Mouse (Mus musculus) spleen, adult 18-20 months (tissue): ENCODE data around the gene Immt.

ENCODE experiments used
- DNase-seq, 2 experiments: peaks; one replicate each; pipeline ENCODE4 v3.0.0; 2022; ENCODE audit warnings: mixed read lengths in 2 of 2

Gene Immt

GRCm38 (mm10) chr6:71830690-71831580, at the start of gene Immt:
Gene Immt, plus strand, starts transcription at chr6:71831331.
- DNase-seq, result peak; percentile 93

- DNase-seq, result no peak
These were observed 48.0 kb upstream of the Immt start for GRCm38 (mm10) chr6:71783165-71783564.

- no peak for DNase-seq
These were observed 42.8 kb upstream of the Immt start for GRCm38 (mm10) chr6:71788348-71788747.

- no peak for DNase-seq
These were observed 39.4 kb upstream of the Immt start for GRCm38 (mm10) chr6:71791771-71792170.

- no peak for DNase-seq
These were observed 31.7 kb upstream of the Immt start for GRCm38 (mm10) chr6:71799391-71799790.

- no peak for DNase-seq
These were observed 30.0 kb upstream of the Immt start for GRCm38 (mm10) chr6:71801011-71801713.

GRCm38 (mm10) chr6:71801714-71802094, 29.4 kb upstream of the Immt start:
- DNase-seq, result no peak

GRCm38 (mm10) chr6:71803609-71804008, 27.5 kb upstream of the Immt start:
- DNase-seq, result no peak

- DNase-seq, result peak in 1 of 2 experiments; percentile 42
These were observed 26.9 kb upstream of the Immt start for GRCm38 (mm10) chr6:71804061-71804829.

- DNase-seq, result no peak
These were observed 24.4 kb upstream of the Immt start for GRCm38 (mm10) chr6:71806713-71807112.

- no peak for DNase-seq
These were observed 21.2 kb upstream of the Immt start for GRCm38 (mm10) chr6:71809890-71810289.

GRCm38 (mm10) chr6:71812820-71813219, 18.3 kb upstream of the Immt start:
- no peak for DNase-seq

GRCm38 (mm10) chr6:71819764-71820292, 11.3 kb upstream of the Immt start:
- DNase-seq, result no peak

GRCm38 (mm10) chr6:71823085-71823484, 8.0 kb upstream of the Immt start:
- no peak for DNase-seq

- peak; percentile 76 to 85 for DNase-seq
These were observed 7.6 kb upstream of the Immt start for GRCm38 (mm10) chr6:71823488-71823887.

GRCm38 (mm10) chr6:71823961-71824360, 7.2 kb upstream of the Immt start:
- no peak for DNase-seq

- no peak for DNase-seq
These were observed 4.3 kb upstream of the Immt start, which contains the start of gene Mrpl35 for GRCm38 (mm10) chr6:71826869-71827268. Gene Mrpl35, minus strand, starts transcription at chr6:71826969.

- DNase-seq, result no peak
These were observed 1.4 kb upstream of the Immt start for GRCm38 (mm10) chr6:71829768-71830167.

- DNase-seq, result peak; percentile 83 to 89
These were observed 440 bp downstream of the Immt start for GRCm38 (mm10) chr6:71831581-71831960.

GRCm38 (mm10) chr6:71836811-71837210, 5.7 kb downstream of the Immt start:
- DNase-seq, result no peak

GRCm38 (mm10) chr6:71839815-71840214, 8.7 kb downstream of the Immt start:
- DNase-seq, result no peak

GRCm38 (mm10) chr6:71840597-71841290, 9.6 kb downstream of the Immt start:
- DNase-seq, result no peak
